Mouse (Mus musculus): ENCODE measurements at regions not wholly inside any gene's neighbourhood (a gene's known extent, or its start where the extent isn't known, plus 50 kb on each side); places are given as distances from the start of the nearest gene placed in this dataset.

GRCm38 (mm10) chr2:178950304-178950703 is 491.9 kb upstream of the Cdh4 start:
- DNase-seq: no peak

- DNase-seq: peak in 1 of 2 experiments; percentile 33
Measured at GRCm38 (mm10) chr2:178954420-178955067, 487.7 kb upstream of the Cdh4 start.

- no peak for DNase-seq
Measured at GRCm38 (mm10) chr2:178958829-178959228, 483.4 kb upstream of the Cdh4 start.

GRCm38 (mm10) chr2:178959603-178960002 is 482.6 kb upstream of the Cdh4 start:
- no peak for DNase-seq

GRCm38 (mm10) chr2:178967584-178968365 is 474.5 kb upstream of the Cdh4 start:
- no peak for DNase-seq

GRCm38 (mm10) chr2:178969732-178970131 is 472.5 kb upstream of the Cdh4 start:
- no peak for DNase-seq

- no peak for DNase-seq
Measured at GRCm38 (mm10) chr2:178975366-178975765, 466.9 kb upstream of the Cdh4 start.

GRCm38 (mm10) chr2:178976046-178976445 is 466.2 kb upstream of the Cdh4 start:
- no peak for DNase-seq

- DNase-seq: no peak
Measured at GRCm38 (mm10) chr2:178976495-178976894, 465.7 kb upstream of the Cdh4 start.

GRCm38 (mm10) chr2:178979451-178979850 is 462.8 kb upstream of the Cdh4 start:
- no peak for DNase-seq

- no peak for DNase-seq
Measured at GRCm38 (mm10) chr2:178981736-178982502, 460.3 kb upstream of the Cdh4 start.

GRCm38 (mm10) chr2:178983801-178984200 is 458.4 kb upstream of the Cdh4 start:
- no peak for DNase-seq

GRCm38 (mm10) chr2:178987935-178988334 is 454.3 kb upstream of the Cdh4 start:
- DNase-seq: peak in 1 of 2 experiments; percentile 45

GRCm38 (mm10) chr2:178989291-178989690 is 452.9 kb upstream of the Cdh4 start:
- DNase-seq: no peak

- DNase-seq: peak in 1 of 2 experiments; percentile 23
Measured at GRCm38 (mm10) chr2:178989784-178990183, 452.4 kb upstream of the Cdh4 start.

- DNase-seq: no peak
Measured at GRCm38 (mm10) chr2:178990959-178991358, 451.3 kb upstream of the Cdh4 start.

GRCm38 (mm10) chr2:178992334-178993116 is 449.7 kb upstream of the Cdh4 start:
- DNase-seq: no peak

GRCm38 (mm10) chr2:178997921-178998320 is 444.3 kb upstream of the Cdh4 start:
- no peak for DNase-seq

GRCm38 (mm10) chr2:179000448-179001081 is 441.7 kb upstream of the Cdh4 start:
- DNase-seq: no peak

- no peak for DNase-seq
Measured at GRCm38 (mm10) chr2:179007766-179008165, 434.5 kb upstream of the Cdh4 start.

GRCm38 (mm10) chr2:179013891-179014593 is 428.2 kb upstream of the Cdh4 start:
- DNase-seq: no peak

Data from cerebellum, postnatal 10 days (tissue).